Mouse (Mus musculus) right cerebral cortex, postnatal 25 days (tissue): Measurements from ENCODE around the gene Shank3.

Source experiments
- DNase-seq: peaks from one replicate; pipeline ENCODE4 v3.0.0; 2022

Gene Shank3

DNA sequence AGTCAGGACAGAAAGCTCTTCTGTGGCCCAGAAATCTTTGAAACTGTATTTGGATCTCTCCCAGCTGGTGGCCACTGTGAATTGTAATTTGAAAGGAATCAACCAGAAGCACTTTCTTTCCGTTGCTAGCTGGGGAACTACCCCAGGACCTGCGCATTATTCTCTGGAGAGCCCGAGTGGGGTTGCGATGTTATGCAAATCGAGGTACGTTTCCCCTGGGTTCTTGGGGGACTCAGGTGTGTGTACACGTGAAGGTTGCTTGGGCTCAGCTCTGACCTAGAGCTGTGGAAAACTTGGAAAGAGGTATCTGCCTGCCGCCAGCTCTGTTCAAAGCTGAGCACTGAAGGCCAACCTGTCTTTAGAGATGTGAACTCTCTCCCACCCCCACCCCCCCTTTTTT, 21.6 kb upstream of the Shank3 start:
- no peak for DNase-seq

DNA sequence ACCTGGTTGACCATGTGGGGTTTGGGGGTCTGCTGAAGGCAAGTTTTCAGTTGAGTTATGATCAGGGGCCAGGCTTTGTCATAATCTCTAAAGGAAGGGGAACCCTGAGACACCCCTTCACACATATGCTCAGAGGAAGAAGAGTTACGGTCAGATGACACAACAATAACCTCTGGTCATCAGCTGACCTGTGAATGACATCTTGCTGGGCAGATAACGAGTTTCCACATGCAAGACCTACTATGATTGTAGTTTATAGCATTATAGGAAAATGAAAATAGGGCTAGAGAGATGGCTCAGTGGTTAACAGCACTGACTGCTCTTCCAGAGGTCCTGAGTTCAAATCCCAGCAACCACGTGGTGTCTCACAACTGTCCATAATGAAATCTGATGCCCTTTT, 20.8 kb upstream of the Shank3 start:
- no peak for DNase-seq

DNA sequence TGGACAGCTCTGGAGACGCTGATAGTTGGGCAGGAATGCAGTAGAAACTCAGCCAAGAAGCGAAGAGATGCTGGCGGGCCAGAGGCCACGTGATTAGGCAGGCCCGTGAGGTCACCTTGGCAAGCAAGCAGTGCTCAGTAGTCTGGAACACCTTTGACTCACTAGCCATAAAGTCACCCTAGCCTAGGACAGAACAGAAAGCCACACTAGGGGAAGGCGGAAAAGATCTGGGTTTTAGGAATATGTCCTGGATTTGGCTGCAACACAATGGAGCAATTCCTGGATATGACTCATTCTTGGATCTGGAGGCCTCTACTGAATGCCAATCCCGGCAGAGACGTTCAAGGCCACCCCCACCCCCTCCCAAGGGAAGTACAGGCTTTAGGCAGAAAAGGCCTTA, 18.8 kb upstream of the Shank3 start:
- no peak for DNase-seq

- DNase-seq, result no peak
Measured at GRCm38 (mm10) chr15:89488182-89488581, 11.2 kb upstream of the Shank3 start.

DNA sequence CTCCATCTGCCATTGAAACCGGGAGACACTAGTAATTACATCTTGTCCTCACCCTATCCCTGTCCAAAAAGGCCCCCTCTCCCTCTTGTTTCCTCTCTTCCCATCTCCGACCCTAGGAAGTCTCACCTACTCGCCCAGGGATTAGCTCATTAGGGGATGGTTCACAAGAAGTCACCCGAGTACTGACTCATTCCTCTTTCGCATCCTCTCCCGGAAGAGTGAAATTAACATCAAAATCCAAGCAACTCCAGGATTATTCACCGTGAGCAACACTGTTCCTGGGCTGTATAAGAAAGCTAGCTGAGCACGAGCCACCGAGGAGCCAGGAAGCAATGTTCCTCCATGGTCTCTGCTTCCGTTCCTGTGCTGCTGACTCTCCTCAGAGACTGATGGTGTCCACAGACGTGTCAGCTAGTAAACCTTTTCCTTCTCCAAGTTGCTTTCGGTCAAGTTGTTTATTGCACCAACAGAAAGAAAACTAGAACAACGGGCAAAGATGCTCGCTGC, 10.8 kb upstream of the Shank3 start:
- DNase-seq, result no peak

- DNase-seq, result no peak
Measured at GRCm38 (mm10) chr15:89494970-89495369, 4.5 kb upstream of the Shank3 start.

GRCm38 (mm10) chr15:89496131-89496530, 3.3 kb upstream of the Shank3 start:
- no peak for DNase-seq

DNA sequence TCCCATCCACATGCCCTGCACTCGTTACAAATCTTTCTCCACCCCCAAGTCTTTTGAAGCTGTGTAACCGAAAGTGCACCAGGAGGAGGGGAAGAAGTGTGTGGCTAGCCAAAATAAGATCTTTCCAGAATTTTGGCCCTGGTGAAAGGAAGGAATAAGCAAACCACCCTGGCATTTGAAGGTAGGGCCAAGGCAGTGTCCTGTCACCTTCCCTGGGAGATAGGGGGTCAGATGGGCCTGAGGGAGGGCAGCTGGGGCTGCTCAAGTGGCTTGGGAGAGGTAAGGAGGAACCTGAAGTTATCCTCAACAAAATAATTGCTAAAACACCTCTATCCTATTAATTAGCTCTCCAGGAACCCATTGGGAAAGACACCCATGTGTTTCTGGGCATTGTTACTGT, 2.6 kb upstream of the Shank3 start:
- DNase-seq, result no peak

GRCm38 (mm10) chr15:89497391-89498048, 1.9 kb upstream of the Shank3 start:
- DNase-seq, result no peak

DNA sequence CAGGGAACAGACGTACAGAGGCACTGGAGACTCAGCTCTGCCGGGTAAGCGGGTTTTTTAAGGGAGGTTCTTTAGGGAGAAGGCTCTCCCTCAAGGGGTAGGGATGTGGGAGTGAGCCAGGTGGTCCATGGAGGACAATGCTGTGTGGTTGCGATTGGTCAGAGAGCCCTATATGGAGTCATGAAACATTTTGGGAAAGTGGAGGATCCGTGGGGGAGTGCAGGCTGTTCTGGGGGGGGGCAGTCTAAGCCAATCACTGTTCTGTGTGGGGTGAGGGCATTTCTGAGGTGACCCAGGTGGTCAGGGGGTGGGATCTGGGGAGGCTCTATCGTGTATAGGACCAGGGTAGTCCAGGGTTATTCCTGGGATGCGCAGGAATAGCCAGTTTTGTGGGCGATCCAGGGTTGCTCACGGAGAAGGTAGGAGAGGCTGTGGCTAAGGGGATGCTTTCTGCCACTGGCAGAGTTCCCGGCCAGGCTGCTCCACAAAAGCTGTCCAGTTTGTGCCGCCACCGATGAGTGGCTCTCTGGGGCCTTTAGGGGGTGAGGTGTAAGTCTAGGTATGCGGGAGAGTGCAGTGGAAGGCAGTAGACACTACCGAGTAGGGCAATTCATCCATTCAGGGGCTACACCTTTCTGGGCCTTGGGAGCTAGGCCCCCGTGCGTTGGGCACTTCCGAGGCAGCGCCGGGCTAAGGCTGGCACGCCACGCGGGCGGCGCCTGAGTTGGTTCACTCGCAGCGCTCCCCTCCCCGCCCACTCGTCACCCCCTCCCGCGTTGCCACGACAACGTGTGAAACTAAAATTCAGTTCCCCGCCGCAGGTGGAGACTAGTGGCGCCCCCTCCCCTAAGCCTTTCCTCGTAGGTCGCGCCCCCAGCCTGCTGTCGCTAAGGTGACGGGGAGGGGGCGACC, 1.1 kb upstream of the Shank3 start:
- peak; percentile 86 for DNase-seq

GRCm38 (mm10) chr15:89499784-89500220, 379 bp downstream of the Shank3 start:
- peak; percentile 72 for DNase-seq

- DNase-seq, result no peak
Measured at GRCm38 (mm10) chr15:89500221-89500791, 883 bp downstream of the Shank3 start.

GRCm38 (mm10) chr15:89501321-89501720, 1.9 kb downstream of the Shank3 start:
- no peak for DNase-seq

GRCm38 (mm10) chr15:89504838-89505237, 5.4 kb downstream of the Shank3 start:
- no peak for DNase-seq

GRCm38 (mm10) chr15:89507751-89508150, 8.3 kb downstream of the Shank3 start:
- no peak for DNase-seq

- DNase-seq, result no peak
Measured at GRCm38 (mm10) chr15:89512679-89513078, 13.3 kb downstream of the Shank3 start.

- no peak for DNase-seq
Measured at GRCm38 (mm10) chr15:89521951-89522350, 22.5 kb downstream of the Shank3 start.

GRCm38 (mm10) chr15:89522566-89523282, 23.3 kb downstream of the Shank3 start:
- DNase-seq, result no peak

DNA sequence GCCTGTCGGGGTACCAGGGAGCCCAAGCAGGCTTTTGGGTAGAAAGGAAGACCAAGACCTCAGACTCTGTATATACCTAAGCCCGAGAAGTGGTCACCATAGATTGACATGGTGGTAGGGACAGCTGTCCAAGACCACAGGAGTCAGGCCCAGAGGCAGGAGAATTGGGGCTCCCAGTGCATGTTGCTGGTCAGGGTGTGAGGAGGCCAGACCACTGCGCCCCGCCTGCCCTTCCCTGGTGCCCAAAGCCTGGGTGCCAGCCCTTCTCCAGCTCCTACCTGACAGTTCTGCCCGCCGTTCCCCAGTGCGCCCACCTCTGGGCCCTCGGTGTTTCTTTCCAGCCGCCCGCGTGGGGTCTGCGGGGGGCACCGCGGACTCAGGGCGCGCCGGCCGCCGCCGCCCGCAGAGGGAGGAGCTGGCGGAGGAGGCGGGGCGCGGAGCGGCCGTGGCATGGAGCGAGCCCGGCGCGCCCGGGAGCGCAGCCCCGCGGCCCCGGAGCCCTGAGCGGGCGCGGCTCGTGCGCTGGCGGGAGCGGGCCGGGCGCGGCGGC, 23.9 kb downstream of the Shank3 start:
- no peak for DNase-seq

DNA sequence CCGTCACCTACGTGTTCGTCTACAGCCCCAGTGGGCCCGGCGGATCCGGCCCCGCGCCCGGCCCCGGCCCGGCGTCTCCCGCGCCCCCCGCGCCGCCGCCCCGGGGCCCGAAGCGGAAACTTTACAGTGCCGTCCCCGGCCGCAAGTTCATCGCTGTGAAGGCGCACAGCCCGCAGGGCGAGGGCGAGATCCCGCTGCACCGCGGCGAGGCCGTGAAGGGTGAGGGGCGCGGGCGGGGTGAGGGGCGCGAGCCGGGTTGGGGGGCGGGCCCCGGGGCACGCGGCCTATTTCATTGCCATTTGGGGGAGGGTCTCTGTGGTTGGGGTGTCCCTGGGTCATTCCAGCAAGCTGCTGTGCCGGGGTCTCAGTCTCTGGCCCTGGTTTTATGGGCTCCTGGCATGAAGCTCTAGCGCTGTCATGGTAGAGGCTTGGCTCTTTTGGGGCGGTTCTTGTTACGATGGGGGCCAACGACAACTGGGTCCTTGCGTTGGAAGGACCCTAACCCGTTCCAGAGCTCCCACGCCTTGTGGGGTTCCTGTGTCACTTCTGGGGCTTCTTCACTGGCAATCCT, 24.7 kb downstream of the Shank3 start:
- DNase-seq, result no peak

GRCm38 (mm10) chr15:89524611-89525415, 25.4 kb downstream of the Shank3 start:
- no peak for DNase-seq
